Mouse (Mus musculus): ENCODE results near the gene Adamts8. TPM values are rescaled to one million over a fixed set of nuclear protein-coding genes. Genes with fewer than 3 reads are reported as not detected.

Gene Adamts8
- polyA plus RNA-seq, 1 experiment = 0.28 TPM

DNA sequence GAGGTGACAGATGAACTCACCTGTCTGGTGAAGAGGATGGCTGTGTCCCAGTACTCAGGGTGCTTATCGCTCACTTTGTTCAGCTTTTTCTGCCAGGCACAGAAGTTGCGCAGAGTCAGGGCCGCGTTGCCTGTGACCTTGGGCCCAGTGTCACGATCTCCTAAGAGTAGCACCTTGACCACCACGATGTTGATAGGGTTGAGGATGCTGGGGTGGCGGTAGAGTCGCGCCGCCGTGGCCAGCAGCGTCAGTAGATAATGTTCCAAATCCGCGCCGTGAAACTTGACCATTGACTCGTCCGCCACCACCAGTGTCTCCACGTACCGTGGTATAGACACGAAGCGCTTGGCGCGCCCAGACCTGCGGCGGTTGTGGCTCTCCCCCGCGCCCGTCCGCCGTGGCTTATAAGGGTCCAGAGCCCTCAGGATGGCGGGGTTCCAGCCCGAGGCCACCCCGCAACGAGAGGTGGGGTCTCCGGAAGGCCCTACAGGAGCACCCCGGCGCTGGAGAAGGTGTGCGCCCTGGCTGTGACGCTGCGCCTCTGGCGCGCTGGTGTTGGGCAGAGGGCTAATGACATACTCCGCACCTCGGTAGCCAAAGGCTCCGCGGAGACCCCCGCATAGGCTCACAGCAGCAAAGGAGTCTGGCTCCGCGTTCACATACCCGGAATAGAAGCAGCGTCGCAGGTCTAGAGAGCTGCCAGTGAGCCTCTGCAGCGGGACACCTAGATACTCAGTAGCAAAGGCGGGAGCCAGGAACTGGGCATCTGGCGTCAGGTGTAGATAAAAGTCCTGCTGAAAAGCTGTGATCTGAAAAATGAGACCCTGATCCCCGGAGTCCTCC is 20.9 kb upstream of the Adamts8 start:
- H3K4me1 ChIP-seq (ENCODE audit: control insufficient read depth, insufficient read depth, low read length) = peaks cover 5% of the 10 kb centered on the region
- peak overlapping the region; percentile 70 for H3K4me3 ChIP-seq (ENCODE audit: control insufficient read depth, low read depth, low read length)
- H3K27me3 ChIP-seq (ENCODE audit: control insufficient read depth, insufficient read depth, low read length) = no peaks in the 10 kb centered on the region
- TF ChIP-seq POLR2A (IDR thresholded peaks at IDR 0.05; ENCODE audit: control insufficient read depth, low read depth, low read length) (no peak), CTCF (IDR thresholded peaks at IDR 0.05; ENCODE audit: control insufficient read depth, insufficient read depth, insufficient replicate concordance, low read depth, low read length) (no peak)
- H3K36me3 ChIP-seq (ENCODE audit: control insufficient read depth, insufficient read depth, low read length) = no peaks in the 10 kb centered on the region
- no peak overlapping the region for H3K27ac ChIP-seq (ENCODE audit: control insufficient read depth, insufficient read depth, low read depth, low read length)

DNA sequence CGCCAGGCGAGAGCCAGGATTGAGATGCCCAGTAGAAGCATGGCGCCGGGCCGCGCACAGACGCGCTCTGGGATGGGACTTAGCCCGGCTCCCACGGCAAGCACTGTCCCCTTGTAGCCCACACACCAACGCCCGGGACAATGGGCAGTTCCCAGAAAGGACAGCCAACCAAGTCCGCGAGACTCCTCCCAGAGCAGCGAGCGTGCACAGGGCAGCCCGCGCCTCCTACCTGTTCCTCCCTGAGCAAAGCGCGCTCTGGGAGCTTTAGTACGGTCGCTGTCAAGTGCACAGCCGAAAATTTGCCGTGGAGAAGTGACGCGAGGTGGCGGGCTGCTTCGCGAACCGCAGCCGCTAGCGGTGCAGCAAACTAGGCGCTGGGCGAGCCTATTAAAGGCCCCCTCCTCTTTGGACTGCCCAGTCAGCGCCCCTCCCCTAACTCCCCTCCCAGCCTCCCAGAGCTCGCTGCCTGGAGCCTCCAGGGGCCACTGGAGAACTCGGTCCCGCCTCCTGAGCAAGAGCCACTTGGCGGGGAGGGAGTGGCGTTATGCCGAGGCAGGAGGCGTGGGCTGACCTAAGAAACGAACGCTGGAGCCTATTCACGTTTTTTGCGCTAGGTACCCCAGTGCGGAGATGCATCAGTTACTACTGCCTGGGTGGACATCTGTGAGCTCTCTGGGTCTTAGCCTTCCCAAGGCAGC is 20.0 kb upstream of the Adamts8 start, which contains the start of gene Adamts15:
Adamts15 (minus strand) TSS at position 256 of the 698 bp plus-strand sequence.
- Histone ChIP-seq H3K4me3 (ENCODE audit: control insufficient read depth, low read depth, low read length) (peak within 1 kb of the TSS; percentile 70), H3K27ac (ENCODE audit: control insufficient read depth, insufficient read depth, low read depth, low read length) (no peak within 1 kb of the TSS), H3K4me1 (ENCODE audit: control insufficient read depth, insufficient read depth, low read length) (peaks cover 5% of the 10 kb centered on the region), H3K36me3 (ENCODE audit: control insufficient read depth, insufficient read depth, low read length) (no peaks in the 10 kb centered on the region), H3K27me3 (ENCODE audit: control insufficient read depth, insufficient read depth, low read length) (no peaks in the 10 kb centered on the region)
- no peak for TF ChIP-seq CTCF (IDR thresholded peaks at IDR 0.05; ENCODE audit: control insufficient read depth, insufficient read depth, insufficient replicate concordance, low read depth, low read length)
- TF ChIP-seq POLR2A (IDR thresholded peaks at IDR 0.05; ENCODE audit: control insufficient read depth, low read depth, low read length) = peak; percentile 19; the same call in 1 of the 2 replicates

DNA sequence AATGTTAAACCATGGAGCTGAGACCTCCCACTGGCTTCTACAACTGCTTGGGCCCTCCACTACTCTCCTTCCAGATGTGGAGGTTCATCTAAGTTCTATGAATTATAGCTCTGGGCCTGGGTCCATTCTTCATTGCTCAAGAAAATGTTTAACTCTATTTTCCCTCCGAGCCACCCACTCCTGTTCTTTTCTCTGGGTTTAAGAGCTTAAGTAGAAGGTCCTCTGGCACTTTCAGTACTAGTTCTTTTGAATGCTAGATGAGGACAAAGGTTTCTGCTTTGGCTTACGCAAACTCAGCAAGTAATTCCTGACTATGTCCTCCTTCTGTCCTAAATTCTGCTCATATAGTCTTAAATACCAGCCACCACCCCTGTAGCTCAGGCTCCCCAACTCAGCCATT is 13.6 kb upstream of the Adamts8 start:
- H3K4me1 ChIP-seq (ENCODE audit: control insufficient read depth, insufficient read depth, low read length) = no peaks in the 10 kb centered on the region
- no peaks in the 10 kb centered on the region for H3K36me3 ChIP-seq (ENCODE audit: control insufficient read depth, insufficient read depth, low read length)
- no peak overlapping the region for H3K4me3 ChIP-seq (ENCODE audit: control insufficient read depth, low read depth, low read length)
- TF ChIP-seq POLR2A (IDR thresholded peaks at IDR 0.05; ENCODE audit: control insufficient read depth, low read depth, low read length) = no peak
- TF ChIP-seq CTCF (IDR thresholded peaks at IDR 0.05; ENCODE audit: control insufficient read depth, insufficient read depth, insufficient replicate concordance, low read depth, low read length) = no peak
- no peaks in the 10 kb centered on the region for H3K27me3 ChIP-seq (ENCODE audit: control insufficient read depth, insufficient read depth, low read length)
- no peak overlapping the region for H3K27ac ChIP-seq (ENCODE audit: control insufficient read depth, insufficient read depth, low read depth, low read length)

DNA sequence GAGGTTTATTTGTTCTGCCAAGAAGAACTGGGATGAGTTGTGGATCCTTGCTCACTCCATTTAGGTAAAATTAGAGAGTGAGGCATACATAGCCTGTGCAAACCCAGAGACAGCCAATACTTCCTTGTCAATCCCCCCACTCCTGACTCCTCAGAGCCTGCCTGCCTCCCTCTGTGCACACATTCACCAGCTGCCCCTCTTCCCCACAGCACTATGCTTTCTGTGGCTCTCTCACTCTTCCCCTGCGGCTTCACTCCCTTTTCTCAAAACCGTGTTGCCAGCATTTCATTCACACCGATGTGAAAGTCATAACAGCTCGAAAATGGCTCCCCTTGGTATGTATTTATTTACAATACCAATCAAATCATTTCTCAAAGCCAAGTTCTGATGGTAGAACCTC is 10.0 kb upstream of the Adamts8 start:
- Histone ChIP-seq H3K4me1 (ENCODE audit: control insufficient read depth, insufficient read depth, low read length) (no peaks in the 10 kb centered on the region), H3K4me3 (ENCODE audit: control insufficient read depth, low read depth, low read length) (no peak overlapping the region), H3K36me3 (ENCODE audit: control insufficient read depth, insufficient read depth, low read length) (no peaks in the 10 kb centered on the region), H3K27me3 (ENCODE audit: control insufficient read depth, insufficient read depth, low read length) (no peaks in the 10 kb centered on the region), H3K27ac (ENCODE audit: control insufficient read depth, insufficient read depth, low read depth, low read length) (no peak overlapping the region)
- no peak for TF ChIP-seq POLR2A (IDR thresholded peaks at IDR 0.05; ENCODE audit: control insufficient read depth, low read depth, low read length)
- TF ChIP-seq CTCF (IDR thresholded peaks at IDR 0.05; ENCODE audit: control insufficient read depth, insufficient read depth, insufficient replicate concordance, low read depth, low read length) = no peak

DNA sequence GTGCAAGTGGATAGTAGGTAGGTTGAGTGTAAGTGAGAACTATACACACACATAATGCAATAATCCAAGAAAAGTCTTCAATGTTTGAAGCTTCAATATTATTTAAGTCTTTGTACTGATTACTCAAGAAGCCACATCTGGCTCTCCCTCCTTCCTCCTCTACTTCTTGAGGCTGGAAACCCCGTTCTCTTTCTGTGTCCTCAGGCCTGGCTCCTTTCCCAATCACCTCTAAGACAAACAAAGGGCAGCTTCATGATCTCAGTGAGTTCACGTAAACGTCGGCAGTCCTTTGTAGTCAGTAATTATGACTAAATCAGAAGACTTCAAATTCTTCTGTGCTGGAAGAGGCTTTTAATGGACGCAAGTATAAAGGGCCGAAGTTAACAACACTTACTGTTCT is 7.5 kb upstream of the Adamts8 start:
- Histone ChIP-seq H3K27ac (ENCODE audit: control insufficient read depth, insufficient read depth, low read depth, low read length) (no peak overlapping the region), H3K36me3 (ENCODE audit: control insufficient read depth, insufficient read depth, low read length) (no peaks in the 10 kb centered on the region), H3K4me3 (ENCODE audit: control insufficient read depth, low read depth, low read length) (no peak overlapping the region), H3K4me1 (ENCODE audit: control insufficient read depth, insufficient read depth, low read length) (no peaks in the 10 kb centered on the region), H3K27me3 (ENCODE audit: control insufficient read depth, insufficient read depth, low read length) (no peaks in the 10 kb centered on the region)
- TF ChIP-seq POLR2A (IDR thresholded peaks at IDR 0.05; ENCODE audit: control insufficient read depth, low read depth, low read length) (no peak), CTCF (IDR thresholded peaks at IDR 0.05; ENCODE audit: control insufficient read depth, insufficient read depth, insufficient replicate concordance, low read depth, low read length) (no peak)

DNA sequence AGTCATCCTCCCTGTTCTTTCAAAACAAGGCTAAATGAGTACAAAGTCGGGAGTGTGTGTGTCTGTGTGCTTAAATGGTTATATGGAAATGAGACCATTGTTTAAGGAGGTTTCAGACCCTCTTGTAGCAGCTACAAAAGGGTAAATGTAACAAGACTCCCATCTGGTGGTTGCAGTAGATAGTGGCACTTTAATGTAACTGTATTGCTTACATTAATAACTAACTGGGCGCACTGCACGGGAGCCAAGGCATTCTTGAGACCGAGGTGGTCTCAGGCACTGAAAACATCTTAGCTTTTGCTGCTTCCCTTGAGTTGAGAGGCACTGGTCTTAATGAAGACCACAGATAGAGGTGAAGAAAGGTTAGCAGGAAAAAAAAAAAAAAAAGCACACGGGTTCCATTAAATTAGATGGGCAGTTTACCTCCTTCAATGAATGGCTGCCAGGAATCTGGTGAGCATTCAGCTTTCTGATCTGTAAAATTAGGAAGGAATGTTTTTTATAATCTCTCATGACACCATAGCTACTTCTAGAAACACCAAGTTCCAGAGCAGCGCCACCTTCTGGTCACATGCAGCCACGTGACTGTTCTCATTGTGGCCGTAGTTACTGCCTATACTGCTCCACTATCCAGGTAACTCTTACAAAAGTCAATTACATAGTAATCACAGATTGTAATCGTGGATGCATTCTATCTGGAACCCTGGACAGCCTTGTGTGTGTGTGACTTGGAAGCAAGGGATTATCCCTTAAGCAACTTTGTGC is 5.5 kb upstream of the Adamts8 start:
- H3K4me3 ChIP-seq (ENCODE audit: control insufficient read depth, low read depth, low read length) = no peak overlapping the region
- TF ChIP-seq CTCF (IDR thresholded peaks at IDR 0.05; ENCODE audit: control insufficient read depth, insufficient read depth, insufficient replicate concordance, low read depth, low read length) = peak; percentile 53; the same call in 1 of the 2 replicates
- TF ChIP-seq POLR2A (IDR thresholded peaks at IDR 0.05; ENCODE audit: control insufficient read depth, low read depth, low read length) = no peak
- no peaks in the 10 kb centered on the region for H3K36me3 ChIP-seq (ENCODE audit: control insufficient read depth, insufficient read depth, low read length)
- H3K27ac ChIP-seq (ENCODE audit: control insufficient read depth, insufficient read depth, low read depth, low read length) = no peak overlapping the region
- no peaks in the 10 kb centered on the region for H3K27me3 ChIP-seq (ENCODE audit: control insufficient read depth, insufficient read depth, low read length)
- no peaks in the 10 kb centered on the region for H3K4me1 ChIP-seq (ENCODE audit: control insufficient read depth, insufficient read depth, low read length)

DNA sequence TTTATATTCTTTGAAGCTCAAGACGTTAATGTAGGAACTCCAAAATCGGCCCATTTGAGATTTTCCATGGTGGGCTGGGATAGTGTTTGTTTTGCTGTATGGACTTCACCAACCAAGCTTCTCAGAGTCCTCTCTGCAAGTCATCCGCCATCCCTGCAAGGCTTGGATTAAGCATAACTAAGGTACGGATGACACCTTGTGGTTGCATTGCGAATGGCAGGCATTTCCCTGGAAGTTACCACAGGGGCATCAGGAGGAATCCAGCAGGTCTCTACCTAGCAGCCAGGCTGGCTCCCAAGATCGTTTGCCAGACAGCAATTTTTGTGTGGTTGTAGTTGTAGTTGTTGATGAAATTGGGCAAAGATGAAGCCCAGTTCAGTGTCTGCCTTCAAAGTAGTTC is 2.0 kb upstream of the Adamts8 start:
- TF ChIP-seq CTCF (IDR thresholded peaks at IDR 0.05; ENCODE audit: control insufficient read depth, insufficient read depth, insufficient replicate concordance, low read depth, low read length) (peak; percentile 66; the same call in 1 of the 2 replicates), POLR2A (IDR thresholded peaks at IDR 0.05; ENCODE audit: control insufficient read depth, low read depth, low read length) (no peak)

More for the DNA sequence above, 2.0 kb upstream of the Adamts8 start:
- H3K27me3 ChIP-seq (ENCODE audit: control insufficient read depth, insufficient read depth, low read length) = no peaks in the 10 kb centered on the region
- H3K4me1 ChIP-seq (ENCODE audit: control insufficient read depth, insufficient read depth, low read length) = peaks cover 14% of the 10 kb centered on the region
- no peaks in the 10 kb centered on the region for H3K36me3 ChIP-seq (ENCODE audit: control insufficient read depth, insufficient read depth, low read length)
- no peak overlapping the region for H3K4me3 ChIP-seq (ENCODE audit: control insufficient read depth, low read depth, low read length)
- no peak overlapping the region for H3K27ac ChIP-seq (ENCODE audit: control insufficient read depth, insufficient read depth, low read depth, low read length)

Data from testis, adult 2 months (tissue).